Comparison of ENCODE assay signal across 34 mouse cellular contexts in the genomic region with DNA sequence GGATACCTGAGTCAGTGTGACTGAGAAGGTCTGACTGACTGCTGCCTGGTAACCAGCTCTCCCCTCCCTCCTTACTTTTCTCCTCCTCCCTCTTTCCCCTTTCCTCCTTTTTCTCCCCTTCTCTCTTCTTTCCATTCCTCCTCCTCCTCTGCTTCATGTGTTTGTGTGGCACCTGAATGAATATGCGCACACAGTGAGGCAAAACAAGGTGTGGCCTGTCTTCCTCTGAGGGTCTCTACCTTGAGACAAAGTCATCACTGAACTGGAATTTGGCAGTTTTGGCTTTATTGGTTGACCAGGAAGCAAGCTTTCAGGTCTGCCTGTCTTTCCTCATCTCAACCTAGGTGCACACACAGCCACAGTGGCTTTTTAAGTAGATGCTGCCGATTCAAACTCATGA. TPM values are rescaled to one million over a fixed set of nuclear protein-coding genes. Genes with fewer than 3 reads are reported as not detected.
"Had no signal": no experiment of that assay in that cellular context is flagged by ENCODE, and none has a peak within 500 bp of the region (broad histone marks: within the 10 kb centered on the region; RNA-seq: fewer than 3 reads in every experiment).

No protein-coding gene starts in this region.

- H3K4me2 ChIP-seq: limb, embryonic 12.5 days; limb, embryonic 13.5 days; limb, embryonic 15.5 days; liver, embryonic 11.5 days; liver, embryonic 12.5 days; liver, embryonic 13.5 days; liver, embryonic 15.5 days; lung, embryonic 14.5 days; lung, embryonic 15.5 days; midbrain, embryonic 11.5 days; midbrain, embryonic 12.5 days; midbrain, embryonic 13.5 days; midbrain, embryonic 15.5 days had no signal

- H3K9ac ChIP-seq: limb, embryonic 12.5 days; limb, embryonic 13.5 days; limb, embryonic 15.5 days; liver, embryonic 12.5 days; liver, embryonic 13.5 days; liver, embryonic 14.5 days; liver, embryonic 15.5 days; liver, postnatal 0 days; lung, embryonic 14.5 days; lung, embryonic 15.5 days; midbrain, embryonic 12.5 days; midbrain, embryonic 13.5 days; midbrain, embryonic 15.5 days had no signal

- ATAC-seq: liver, embryonic 12.5 days; liver, postnatal 0 days; lung, postnatal 0 days; midbrain, embryonic 13.5 days; midbrain, embryonic 15.5 days; midbrain, embryonic 16.5 days had no signal

- H3K36me3 ChIP-seq: limb, embryonic 10.5 days; liver, embryonic 12.5 days; liver, embryonic 13.5 days; liver, embryonic 15.5 days; midbrain, embryonic 12.5 days; midbrain, embryonic 13.5 days; midbrain, embryonic 15.5 days had no signal

- H3K4me1 ChIP-seq: limb, embryonic 10.5 days; limb, embryonic 12.5 days; limb, embryonic 13.5 days; limb, embryonic 15.5 days; liver, embryonic 12.5 days; liver, embryonic 13.5 days; liver, embryonic 15.5 days; lung, embryonic 15.5 days; midbrain, embryonic 12.5 days; midbrain, embryonic 13.5 days; midbrain, embryonic 15.5 days had no signal

- DNase-seq: liver; liver, embryonic 13.5 days; liver, postnatal 0 days; lung, adult 18-20 months; lung, adult 2 months; lung, embryonic 14.5 days; lung, postnatal 10 days; lung, postnatal 4 days; midbrain, embryonic 14.5 days had no signal

- H3K27ac ChIP-seq: limb, embryonic 10.5 days; limb, embryonic 12.5 days; limb, embryonic 13.5 days; limb, embryonic 15.5 days; liver, embryonic 12.5 days; liver, embryonic 13.5 days; liver, embryonic 14.5 days; liver, embryonic 15.5 days; lung, embryonic 15.5 days; macrophage; midbrain, embryonic 10.5 days; midbrain, embryonic 12.5 days; midbrain, embryonic 13.5 days; midbrain, embryonic 15.5 days had no signal

- H3K4me3 ChIP-seq: limb, embryonic 10.5 days; limb, embryonic 12.5 days; limb, embryonic 13.5 days; limb, embryonic 15.5 days; liver, embryonic 12.5 days; liver, embryonic 13.5 days; liver, embryonic 15.5 days; lung, embryonic 15.5 days; megakaryocyte, embryonic 14.5 days; midbrain, embryonic 10.5 days; midbrain, embryonic 12.5 days; midbrain, embryonic 13.5 days; midbrain, embryonic 15.5 days; myocyte had no signal

- H3K9me3 ChIP-seq: limb, embryonic 10.5 days; limb, embryonic 12.5 days; limb, embryonic 13.5 days; limb, embryonic 15.5 days; liver, embryonic 12.5 days; liver, embryonic 13.5 days; liver, embryonic 15.5 days; lung, embryonic 15.5 days; megakaryocyte, embryonic 14.5 days; midbrain, embryonic 10.5 days; midbrain, embryonic 12.5 days; midbrain, embryonic 13.5 days; midbrain, embryonic 15.5 days had no signal

- H3K27me3 ChIP-seq: limb, embryonic 12.5 days; limb, embryonic 13.5 days; limb, embryonic 15.5 days; liver, embryonic 12.5 days; liver, embryonic 13.5 days; liver, embryonic 15.5 days; lung, embryonic 15.5 days; megakaryocyte, embryonic 14.5 days had no signal

RNA-seq across cellular contexts. Expression of gene Nkx6-2, which starts 45.8 kb away (rescaled TPM):
- total RNA-seq: liver, adult 2 months; megakaryocyte progenitor cell, adult 5-6 weeks; megakaryocyte, adult 5-6 weeks; monocyte, adult 5-6 weeks had no signal
- polyA plus RNA-seq: limb, embryonic 10.5 days; limb, embryonic 11.5 days; limb, embryonic 12.5 days; liver, adult 2 months; liver, embryonic 14.5 days; liver, embryonic 15.5 days; liver, embryonic 16.5 days; liver, postnatal 0 days; lung, embryonic 14.5 days; macrophage; myocyte had no signal
